Mouse (Mus musculus) lung, postnatal 36 days (tissue): ENCODE results near the gene Sgms1.
"Not testable (repeated sequence)": the region's sequence is repeated elsewhere in the genome, so short reads cannot be mapped to it uniquely, and the experiment has no call there.

Experiments
- DNase-seq: peaks from one replicate; pipeline ENCODE4 v3.0.0; 2022; ENCODE audit warnings: mixed read lengths

The Sgms1 gene

GRCm38 (mm10) chr19:32127180-32127850 lies 262.2 kb downstream of the Sgms1 start:
- DNase-seq, result peak; percentile 41

DNA sequence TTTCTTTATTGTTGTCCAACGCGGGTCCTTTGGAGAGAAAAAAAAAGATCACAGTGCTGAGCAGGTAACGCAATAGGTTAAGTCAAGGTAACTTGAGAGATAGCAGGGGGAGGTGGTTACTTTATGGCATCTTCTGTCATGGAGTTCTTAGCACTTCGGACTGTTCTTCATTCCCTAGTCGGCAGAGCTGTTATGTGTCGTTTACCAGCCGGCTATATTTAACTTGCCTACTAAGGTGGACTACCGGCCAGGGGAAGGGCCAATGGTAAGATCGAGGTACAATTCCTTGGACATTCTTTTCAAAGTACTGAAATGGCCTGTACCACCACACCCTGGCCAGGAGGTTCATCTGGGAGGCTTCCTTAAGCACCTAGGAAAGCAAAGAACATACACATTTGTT lies 265.4 kb downstream of the Sgms1 start:
- no peak for DNase-seq

DNA sequence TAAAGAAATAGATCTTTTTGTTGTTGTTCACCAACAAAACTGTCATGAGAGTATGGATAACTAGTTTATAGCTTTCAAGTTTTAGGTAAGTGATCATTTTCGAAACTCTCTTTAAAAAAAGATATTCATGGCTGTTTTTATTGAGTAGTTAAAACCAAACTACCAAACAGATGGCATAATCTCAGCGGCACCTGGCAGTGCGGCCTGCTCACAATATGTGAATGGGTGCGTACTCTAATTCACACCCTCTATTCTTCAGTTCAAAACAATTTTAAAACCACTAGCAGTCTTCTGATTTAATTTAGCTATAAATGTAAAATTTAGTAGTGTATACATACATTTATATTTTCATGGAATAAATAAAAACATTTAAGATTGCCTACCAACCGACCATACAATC lies 266.3 kb downstream of the Sgms1 start:
- DNase-seq, result no peak

DNA sequence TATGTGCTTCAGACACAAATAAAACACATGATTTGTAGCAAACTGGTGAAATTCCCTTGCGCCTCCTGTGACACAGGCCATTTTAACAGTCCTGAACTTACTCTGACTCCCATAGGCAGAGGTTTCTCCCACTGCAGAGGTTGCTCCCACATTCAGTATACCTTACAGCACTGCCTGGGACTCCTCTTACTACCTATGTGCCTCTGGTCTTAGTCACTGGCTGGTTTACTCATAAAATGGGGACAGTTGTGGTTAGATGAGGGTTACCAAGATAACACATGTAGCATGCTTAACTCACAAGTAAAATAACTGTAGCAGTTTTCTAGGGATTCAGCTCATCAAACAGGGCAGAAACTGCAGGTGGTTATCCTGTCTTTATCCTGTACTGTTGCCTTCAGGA lies 268.7 kb downstream of the Sgms1 start:
- DNase-seq, result no peak

- DNase-seq, result no peak
These were observed 269.8 kb downstream of the Sgms1 start for GRCm38 (mm10) chr19:32119666-32120065.

DNA sequence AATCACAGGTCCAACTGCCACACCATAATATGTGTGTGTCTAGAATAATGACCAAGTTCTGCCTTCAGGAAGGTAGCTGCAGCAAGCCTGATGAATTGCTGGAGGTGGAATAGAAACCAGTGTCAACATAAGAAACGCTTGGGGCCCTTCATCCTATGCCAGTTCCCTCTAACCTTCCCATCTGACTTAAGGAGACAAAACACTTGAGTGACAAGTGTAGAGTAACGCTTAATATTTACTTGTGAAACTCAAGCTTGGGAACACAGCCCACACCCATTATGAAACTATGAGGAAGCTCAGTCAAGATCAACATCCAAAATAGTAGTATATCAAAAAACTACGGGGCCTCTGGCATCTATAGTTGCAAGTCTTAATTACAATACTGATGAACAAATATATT lies 271.0 kb downstream of the Sgms1 start:
- peak; percentile 76 for DNase-seq

GRCm38 (mm10) chr19:32117484-32118018 lies 272.0 kb downstream of the Sgms1 start:
- peak; percentile 40 for DNase-seq

GRCm38 (mm10) chr19:32111866-32112790 lies 277.4 kb downstream of the Sgms1 start:
- no peak for DNase-seq

- peak; percentile 82 for DNase-seq
These were observed 281.7 kb downstream of the Sgms1 start, which contains the start of gene Asah2 for GRCm38 (mm10) chr19:32107771-32108306. Gene Asah2, minus strand, starts transcription at chr19:32108211.

DNA sequence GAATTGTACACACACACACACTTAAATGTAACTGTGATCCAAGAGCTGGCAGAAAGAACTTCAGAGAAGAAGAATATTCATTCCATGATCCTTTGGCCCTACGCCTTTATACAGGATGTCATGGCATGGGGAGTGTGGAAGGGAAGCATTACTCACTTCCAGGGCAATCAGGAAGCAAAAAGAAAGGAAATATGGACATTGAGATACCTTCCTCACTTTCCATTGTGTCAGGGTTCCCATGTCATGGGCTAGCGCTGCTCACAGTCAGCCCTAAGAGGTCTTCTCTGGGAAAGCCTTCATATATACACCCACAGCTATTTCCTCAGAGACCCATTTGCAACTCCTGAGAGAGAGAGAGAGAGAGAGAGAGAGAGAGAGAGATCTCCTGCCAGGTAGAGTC lies 282.8 kb downstream of the Sgms1 start:
- DNase-seq, result no peak

GRCm38 (mm10) chr19:32104217-32104616 lies 285.3 kb downstream of the Sgms1 start:
- DNase-seq, result no peak

DNA sequence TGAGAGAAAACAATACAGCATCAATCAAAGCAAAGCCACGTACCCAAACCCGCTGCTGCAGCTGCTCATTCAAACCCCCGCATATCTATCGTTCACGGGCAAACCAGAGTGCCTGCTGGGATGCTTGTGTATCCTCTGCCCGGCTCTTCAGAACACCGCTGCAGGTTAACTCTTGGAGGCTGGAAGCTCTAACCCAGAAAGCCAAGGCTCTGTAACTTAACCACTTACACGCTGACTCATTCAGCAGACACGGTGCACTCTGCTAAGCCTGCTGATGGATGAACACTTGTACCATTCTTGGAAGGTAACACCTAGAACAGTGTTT lies 286.6 kb downstream of the Sgms1 start:
- DNase-seq, result no peak

GRCm38 (mm10) chr19:32102294-32102975 lies 287.1 kb downstream of the Sgms1 start:
- no peak for DNase-seq

DNA sequence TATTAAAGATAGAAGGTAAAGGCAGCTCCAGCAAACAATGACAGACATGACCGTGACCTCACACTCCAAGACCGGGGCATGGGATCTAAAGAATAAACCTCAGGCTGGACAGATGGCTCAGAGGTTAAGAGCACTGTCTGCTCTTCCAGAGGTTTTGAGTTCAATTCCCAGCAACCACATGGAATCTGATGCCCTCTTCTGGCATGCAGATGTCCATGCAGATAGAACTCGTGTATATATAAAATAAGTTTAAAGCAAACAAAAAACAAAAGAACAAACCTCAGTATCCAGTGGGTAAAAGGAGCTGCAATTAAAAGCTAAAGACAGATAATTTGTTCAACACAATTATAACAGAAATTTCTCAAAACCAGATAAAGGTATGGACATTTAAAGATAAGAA lies 290.9 kb downstream of the Sgms1 start:
- DNase-seq, result no peak

GRCm38 (mm10) chr19:32092358-32092757 lies 297.2 kb downstream of the Sgms1 start:
- no peak for DNase-seq

- no peak for DNase-seq
These were observed 298.7 kb downstream of the Sgms1 start for GRCm38 (mm10) chr19:32090804-32091203.

- DNase-seq, result no peak
These were observed 300.9 kb downstream of the Sgms1 start for GRCm38 (mm10) chr19:32088570-32088969.

DNA sequence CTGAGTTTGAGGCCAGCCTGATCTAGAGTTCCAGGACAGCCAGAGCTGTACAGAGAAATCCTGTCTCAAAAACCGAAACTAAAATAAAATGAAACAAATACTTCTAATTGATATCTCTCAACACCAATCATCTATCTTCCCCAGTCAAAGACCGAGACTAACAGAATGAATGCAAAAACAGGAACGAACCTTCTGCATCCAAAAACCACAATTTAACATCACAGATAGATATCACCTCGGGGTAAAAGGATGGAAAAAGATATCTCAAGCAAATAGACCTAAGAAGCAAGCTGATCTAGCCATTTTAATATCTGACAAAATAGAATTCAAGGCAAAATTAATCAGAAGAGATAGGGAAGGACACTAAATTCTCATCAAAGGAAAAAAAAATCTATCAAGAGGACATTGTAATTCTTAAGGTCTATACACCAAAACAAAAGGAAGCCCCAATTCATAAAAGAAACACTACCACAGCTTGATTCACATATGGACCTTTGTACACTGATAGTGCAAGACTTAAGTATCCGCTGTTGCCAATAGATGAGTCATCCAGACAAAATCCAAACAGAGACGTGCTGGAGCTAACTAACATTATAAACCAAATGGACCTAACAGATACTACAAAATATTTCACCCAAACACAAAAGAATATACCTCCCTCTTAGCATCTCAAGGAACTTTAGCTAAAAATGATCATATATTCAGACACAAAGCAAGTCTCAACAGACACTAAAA lies 301.6 kb downstream of the Sgms1 start:
- no peak for DNase-seq

- not testable (repeated sequence) for DNase-seq
These were observed 304.7 kb downstream of the Sgms1 start for GRCm38 (mm10) chr19:32084813-32085212.
